In genomic region chr10:122807127-122808105, GRCm38 (mm10) we compare ENCODE assay signal across 9 mouse cellular contexts.
DNase-seq lines count a peak whose midpoint lies in the region; ATAC-seq and TF ChIP-seq lines count a peak whose summit lies in the region.
"Had no signal": no experiment of that assay in that cellular context is flagged by ENCODE, and none has a peak within 500 bp of the region (broad histone marks: within the 10 kb centered on the region; RNA-seq: fewer than 3 reads in every experiment).

No protein-coding gene starts in this region.

- 13% methylated on average over 9 of the region's 9 CpGs for WGBS in cerebellum, adult 2 months

- peaks cover 18% of the 10 kb centered on the region for H3K4me1 ChIP-seq in cerebellum, adult 2 months (ENCODE audit: control insufficient read depth, insufficient read depth, low read length)

- peak; percentile 32 for ATAC-seq in frontal cortex, adult (ENCODE audit: low TSS enrichment)
- ATAC-seq in hematopoietic stem cell, adult 5-6 weeks (replicated peaks in 1 of 2; ENCODE audit: insufficient read depth in 1 of 2, low FRiP score in 2 of 2, low TSS enrichment in 1 of 2, low read depth in 1 of 2, poor library complexity in 2 of 2, severe bottlenecking in 2 of 2) = peak; percentile 74 to 77

- peak; percentile 87 for DNase-seq in Muller cell, postnatal 12 days (ENCODE audit: inconsistent ontology term)
- peak; percentile 80 to 89 for DNase-seq in cerebellum, adult 2 months
- DNase-seq in layer of hippocampus, adult 2 months (ENCODE audit: low spot score in 2 of 2) = peak; percentile 57 to 79
- DNase-seq in lung, postnatal 10 days = peak; percentile 90
- peak; percentile 92 for DNase-seq in retina, postnatal 1 day
- DNase-seq in urinary bladder, postnatal 4 days (ENCODE audit: low spot score in 2 of 2) = peak; percentile 67 to 79

- peak; percentile 67; the same call in 1 of the 2 replicates for TF ChIP-seq CTCF in cerebellum, adult 2 months (IDR thresholded peaks at IDR 0.05; ENCODE audit: borderline replicate concordance, insufficient read depth, low read depth, low read length)
- TF ChIP-seq CTCF in layer of hippocampus, adult 2 months (conservative IDR thresholded peaks at IDR 0.05) = peak; percentile 99

- no peak overlapping the region for H3K4me3 ChIP-seq in cerebellum, adult 2 months (replicated peaks; ENCODE audit: insufficient read depth, low read depth, low read length)
- peak overlapping the region; percentile 33; the same call in 1 of the 2 replicates for H3K4me3 ChIP-seq in layer of hippocampus, adult 2 months
- H3K4me3 ChIP-seq: neural tube, embryonic 12.5 days had no signal

- peak overlapping the region; percentile 79 for H3K27ac ChIP-seq in cerebellum, adult 2 months (ENCODE audit: insufficient read depth, low read length)
- peak overlapping the region; percentile 87 for H3K27ac ChIP-seq in layer of hippocampus, adult 2 months
- H3K27ac ChIP-seq: neural tube, embryonic 12.5 days had no signal

- TF ChIP-seq POLR2A in cerebellum, adult 2 months (IDR thresholded peaks at IDR 0.05; ENCODE audit: borderline replicate concordance, insufficient read depth, low read length) = no peak

- no peaks in the 10 kb centered on the region for H3K27me3 ChIP-seq in cerebellum, adult 2 months (ENCODE audit: control insufficient read depth, insufficient read depth, low read length)
- H3K27me3 ChIP-seq: neural tube, embryonic 12.5 days had no signal
